Mouse (Mus musculus) kidney, adult 9 months (tissue): ENCODE measurements around the gene Hnf1a.

Source experiments
- DNase-seq: peaks from one replicate; pipeline ENCODE4 v3.0.0; 2022

The Hnf1a gene

DNA sequence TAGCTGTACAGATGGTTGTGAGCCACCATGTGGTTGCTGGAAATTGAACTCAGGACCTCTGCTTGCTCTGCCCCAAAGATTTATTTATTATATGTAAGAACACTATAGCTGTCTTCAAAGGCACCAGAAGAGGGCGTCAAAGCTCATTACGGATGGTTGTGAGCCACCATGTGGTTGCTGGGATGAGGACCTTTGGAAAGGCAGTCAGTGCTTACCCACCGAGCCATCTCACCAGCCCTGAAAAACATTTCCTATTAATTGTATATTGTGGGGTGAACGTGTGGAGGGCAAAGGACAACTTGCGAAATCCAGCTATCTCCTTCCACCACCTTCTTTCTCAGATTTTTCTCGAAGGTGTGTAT lies 8.0 kb upstream of the Hnf1a start:
- peak; percentile 47 for DNase-seq

DNA sequence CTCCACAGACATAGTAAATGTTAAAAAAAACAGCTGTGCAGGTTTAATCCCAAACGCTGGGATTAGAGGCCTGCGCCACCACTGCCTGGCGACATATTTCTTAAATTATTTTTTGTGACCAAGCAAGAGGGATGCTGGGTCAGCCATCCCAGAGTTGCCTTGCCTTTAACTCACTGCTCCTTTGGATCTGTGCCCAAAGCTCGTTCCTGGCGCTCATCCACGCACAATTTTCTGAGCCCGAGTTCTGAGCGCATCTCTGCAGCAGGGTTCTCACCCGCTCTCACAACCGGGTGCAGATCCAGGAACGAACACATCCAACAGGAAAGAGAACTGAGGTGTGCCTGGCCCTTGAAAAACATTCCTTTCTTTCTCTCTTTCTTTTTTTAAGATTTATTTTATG lies 7.6 kb upstream of the Hnf1a start:
- peak; percentile 60 for DNase-seq

DNA sequence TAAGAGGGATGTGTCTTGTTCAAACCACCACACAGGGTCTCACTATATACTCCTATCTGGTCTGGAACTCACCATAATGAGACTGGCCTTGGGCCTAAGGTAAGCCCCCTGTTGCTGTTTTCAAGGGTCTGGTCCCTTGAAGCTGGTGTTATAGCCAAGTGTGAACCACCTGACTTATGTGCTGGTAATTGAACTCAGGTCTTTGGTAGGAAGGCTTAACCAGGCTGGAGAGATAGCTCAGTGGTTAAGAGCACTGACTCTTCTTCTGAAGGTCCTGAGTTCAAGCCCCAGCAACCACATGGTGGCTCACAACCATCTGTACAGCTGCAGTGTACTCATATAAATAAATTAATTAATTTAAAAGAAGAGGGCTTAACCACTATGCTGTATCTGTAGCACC lies 6.0 kb upstream of the Hnf1a start:
- no peak for DNase-seq

DNA sequence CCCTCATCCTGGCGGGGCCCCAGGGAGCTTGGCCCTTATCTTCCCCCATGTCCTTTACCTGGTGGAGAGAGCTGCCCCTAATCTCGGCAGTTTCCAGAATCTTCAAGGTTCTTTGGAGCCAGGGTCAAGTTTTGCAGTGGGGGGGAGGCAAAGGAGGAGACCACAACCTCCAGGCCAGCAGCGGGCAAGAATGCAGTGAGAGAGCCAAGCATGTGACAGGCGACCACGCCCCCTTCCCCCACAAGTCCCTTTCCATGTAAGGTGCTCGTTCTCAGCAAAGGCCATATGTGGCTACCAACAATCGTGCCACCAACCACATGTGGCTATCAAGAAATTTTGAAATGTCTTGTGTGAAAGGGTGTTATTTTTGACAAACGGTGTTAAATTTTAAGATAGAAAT lies 2.2 kb upstream of the Hnf1a start:
- peak; percentile 56 for DNase-seq

DNA sequence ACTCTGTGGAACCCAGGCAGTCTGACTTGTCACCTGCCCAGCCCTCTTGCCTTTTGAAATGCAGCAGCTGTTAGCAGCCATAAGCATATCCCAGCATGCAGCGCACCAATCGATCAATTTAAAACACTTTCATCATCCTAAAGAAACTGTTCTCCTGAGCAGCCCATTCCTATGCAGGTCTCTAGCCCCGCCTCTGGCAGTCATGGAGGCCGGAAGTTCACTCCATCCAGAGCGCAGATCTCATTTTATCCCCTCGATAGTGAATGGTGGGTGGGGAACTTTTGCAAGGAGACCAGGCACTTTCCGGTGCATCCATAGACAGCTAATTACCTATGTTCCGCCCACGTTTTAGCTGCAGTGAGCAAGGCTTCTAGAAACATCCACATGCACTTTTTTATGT lies 1.3 kb upstream of the Hnf1a start:
- DNase-seq = no peak

DNA sequence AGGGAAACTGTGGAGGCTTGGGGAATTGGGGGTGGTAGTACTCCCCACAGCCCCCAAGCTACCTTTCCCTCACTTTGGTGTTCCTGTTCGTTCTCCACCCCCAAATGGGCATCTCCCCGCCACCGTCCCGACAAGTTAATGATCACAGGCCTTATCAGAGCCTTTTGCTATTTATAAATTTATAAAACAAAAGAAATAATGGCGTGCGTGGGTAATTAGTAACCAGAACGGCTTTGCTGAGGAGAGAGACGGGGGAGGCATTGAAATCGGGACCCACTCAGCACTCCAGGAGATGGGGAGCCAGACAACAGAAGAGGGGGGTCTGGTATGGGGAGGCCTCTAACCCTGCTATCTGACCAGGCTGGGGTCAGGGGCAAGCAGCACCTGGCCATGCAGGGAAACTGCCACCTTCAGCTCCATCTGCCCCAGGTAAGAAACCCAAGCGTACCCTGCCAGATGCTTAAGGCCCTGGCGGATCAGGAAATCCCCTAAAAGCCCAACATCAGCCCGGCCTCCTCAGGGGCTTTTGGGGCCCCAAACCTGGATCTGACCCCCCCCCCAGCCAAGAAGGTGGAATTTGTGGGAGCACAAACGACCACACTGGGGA lies 1.2 kb downstream of the Hnf1a start:
- DNase-seq = peak; percentile 71

DNA sequence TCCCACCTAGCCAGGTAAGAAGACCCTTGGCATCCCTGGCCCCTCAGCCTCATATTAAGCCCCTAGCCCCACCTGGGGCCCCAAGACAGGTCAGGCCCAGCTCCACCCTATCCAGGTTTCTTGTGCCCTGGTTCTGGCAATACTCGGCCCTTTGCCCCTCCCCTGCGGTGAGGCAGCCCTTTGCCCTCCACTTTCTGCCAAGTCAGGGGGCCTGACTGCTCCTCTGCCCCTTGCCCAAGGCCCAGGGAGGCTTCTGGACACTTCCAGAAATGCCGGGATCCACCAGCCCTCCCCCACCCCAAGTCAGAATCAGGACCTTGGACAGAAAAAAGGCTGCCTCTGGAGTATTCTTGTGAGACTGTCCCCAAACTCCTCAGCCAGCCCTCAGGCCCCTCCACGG lies 1.8 kb downstream of the Hnf1a start:
- DNase-seq = peak; percentile 94

DNA sequence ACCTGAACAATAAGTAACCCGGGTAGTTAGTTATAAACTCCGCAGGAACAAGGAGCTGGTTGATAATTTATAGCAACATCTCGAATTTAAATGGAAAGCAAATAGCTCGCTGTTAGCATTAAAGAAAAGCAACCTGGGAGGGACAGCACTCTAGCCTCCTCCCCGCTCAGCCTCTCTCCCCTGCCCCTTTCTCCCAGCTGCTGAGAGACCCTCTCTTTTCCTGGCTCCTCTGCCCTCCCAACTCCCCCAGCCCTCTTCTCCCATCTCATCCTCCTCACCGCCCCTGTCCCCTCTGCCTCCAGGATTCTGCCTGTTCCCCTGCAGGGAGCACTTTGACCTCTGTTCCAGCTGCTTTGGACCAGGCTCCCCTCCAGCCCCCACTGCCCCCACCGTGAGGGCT lies 2.2 kb downstream of the Hnf1a start:
- peak; percentile 90 for DNase-seq

DNA sequence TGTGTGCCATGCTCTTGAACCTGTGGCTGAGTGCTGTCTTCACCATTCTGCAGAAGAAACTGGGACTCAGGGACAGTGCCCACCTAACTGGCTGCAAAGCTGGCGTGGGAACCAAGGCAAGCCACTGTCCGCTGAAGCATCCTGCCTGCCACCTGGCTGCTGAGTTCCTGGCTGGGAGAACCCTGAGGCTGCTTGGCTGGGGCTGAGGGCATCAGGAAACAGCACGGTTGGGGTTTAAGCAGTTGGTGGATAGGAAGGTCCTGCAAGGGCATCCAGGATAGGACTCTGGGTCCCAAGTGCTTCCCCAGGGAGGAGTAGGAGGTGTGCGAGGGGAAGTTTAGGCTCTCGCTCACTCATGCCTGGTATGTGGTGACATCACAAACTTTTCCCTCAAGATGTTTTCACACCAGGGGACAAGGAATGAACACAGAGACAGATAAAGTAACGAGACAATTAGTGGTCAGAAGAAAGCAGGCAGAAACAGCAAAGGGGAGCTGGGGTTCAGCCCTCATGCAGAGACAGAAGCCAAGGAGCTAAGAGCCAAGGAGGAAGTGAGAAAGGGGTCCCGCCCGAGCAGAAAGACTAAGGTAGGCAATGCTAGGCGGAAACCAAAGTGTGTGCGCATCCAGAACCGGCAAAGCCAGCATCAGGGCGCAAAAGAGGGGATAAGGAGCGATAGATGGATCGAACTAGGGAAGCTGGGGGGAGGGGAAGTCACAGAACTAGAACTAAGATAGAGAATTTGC lies 3.2 kb downstream of the Hnf1a start:
- peak; percentile 62 for DNase-seq

DNA sequence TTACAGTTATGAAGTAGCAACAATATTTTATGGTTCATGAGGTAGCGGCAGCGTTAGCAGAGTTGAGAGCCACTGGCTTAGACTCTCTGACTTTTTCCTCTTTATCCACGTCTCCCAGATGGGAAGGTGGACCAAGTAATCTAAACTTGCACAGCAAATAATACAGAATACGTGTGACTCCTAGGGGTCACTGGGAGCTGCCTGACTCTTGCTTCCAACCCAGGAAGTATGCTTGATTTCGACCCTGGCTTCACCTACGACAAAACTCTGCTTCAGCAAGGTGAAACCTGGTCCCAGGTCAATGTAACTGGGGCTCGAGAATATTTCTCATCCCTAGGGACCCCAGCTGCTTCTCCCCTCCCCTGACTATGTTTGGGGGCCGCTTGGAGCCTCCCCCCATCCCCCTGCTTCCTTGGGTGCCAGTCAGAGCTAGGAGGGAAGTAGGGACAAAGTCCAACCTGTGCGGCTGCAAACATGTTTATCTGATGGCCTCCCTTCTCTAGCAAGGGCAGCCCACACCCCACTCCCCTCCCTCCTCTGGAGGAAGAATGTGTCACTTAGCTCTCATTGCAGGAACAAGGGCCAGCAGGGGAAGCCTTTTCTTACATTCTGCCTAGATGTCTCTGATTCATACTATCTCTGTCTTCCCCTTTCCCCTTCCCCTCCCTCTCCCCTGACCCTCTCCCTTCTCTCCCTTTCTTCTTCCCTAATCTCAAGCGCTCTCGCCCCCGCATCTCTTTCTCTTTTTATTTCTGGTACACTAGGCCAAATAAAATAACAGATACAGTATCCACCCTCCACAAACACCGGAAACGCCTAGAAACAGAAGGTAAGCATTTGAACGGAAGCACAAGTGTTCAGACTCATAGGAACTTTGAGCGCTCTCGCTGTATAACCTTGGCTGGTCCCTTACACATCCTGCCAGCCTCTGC lies 5.7 kb downstream of the Hnf1a start:
- DNase-seq = peak; percentile 89

DNA sequence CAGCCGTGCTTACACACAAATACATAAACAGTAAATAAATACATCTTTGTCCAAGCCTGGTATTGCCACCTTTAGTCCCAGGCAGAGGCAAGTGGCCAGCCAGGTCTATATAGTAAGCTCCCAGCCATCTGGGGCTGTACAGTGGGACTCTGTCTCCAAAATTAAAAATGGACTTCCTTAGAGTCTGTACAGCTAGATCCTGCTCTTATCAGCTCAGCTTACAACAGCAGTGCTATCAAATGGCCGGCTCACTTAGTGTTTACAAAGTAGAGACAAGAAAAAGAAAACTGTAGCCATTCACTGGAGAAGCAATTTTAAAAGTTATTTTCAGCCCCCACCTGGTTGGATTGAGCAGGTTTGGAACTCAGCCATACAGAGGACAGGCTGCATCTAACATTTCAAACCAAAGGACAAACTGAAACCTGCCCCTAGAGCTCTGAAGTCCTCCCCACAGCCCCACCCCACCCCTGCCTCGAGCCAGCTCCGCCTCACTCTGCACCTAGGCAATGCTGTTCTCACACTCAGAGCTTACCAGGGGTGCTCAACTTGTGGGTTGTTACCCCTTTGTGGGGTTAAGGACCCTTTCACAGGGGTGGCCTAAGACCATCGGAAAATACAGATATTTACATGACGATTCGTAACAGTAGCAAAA lies 6.5 kb downstream of the Hnf1a start:
- peak; percentile 75 for DNase-seq

DNA sequence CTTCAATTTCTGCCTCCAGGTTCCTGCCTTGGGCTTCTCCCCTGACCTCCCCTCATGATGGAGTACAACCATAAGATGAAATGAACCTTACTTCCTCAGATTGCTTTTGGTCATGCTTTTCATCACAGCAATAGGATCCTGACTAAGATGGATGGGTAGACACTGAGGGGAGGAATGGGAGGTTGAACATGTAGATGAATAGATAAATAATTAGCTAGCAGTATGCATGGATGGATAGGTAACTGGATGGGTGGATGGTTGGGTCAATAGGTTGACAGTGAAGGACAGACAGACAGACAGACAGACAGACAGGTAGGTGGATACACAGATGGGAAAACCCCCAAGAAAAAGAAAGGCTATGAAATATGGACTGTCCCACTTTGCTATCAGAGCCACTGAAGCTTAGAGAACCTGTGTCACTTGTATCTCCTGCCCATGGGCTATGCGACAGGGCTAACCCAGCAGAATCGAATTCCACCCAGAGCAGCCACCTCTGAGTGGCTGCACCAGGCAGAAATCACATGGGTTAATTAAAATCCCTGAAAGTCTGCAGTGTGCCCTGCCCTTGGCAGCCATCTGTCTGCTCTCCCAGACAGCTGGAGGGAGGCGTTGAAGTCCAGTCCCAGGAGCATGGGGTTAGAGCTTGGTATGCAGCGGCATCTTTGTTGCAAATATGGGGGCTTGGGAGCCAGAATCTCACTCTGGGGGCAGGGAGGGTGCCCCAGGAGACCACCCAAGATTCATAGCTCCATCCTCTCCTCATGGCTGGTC lies 9.1 kb downstream of the Hnf1a start:
- peak; percentile 70 for DNase-seq

DNA sequence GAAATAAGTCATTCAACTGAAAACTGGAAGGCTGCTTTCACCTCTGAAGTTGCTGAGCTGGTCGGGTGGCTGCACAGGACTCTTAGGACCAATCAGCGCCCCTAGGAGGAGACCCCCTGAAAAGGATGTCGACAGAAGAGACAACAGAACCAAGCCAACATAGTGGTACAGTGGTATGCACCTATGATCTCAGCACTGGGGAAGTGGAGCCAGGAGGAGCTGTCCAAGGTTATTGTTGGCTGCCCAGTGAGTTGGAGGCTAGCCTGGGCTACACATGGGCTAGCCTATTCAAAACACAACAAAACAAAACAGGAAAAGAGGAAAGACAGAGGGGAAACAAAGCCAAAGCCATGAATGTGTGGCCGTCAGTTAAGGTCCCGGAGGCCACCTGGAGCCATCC lies 12.8 kb downstream of the Hnf1a start:
- DNase-seq = no peak

DNA sequence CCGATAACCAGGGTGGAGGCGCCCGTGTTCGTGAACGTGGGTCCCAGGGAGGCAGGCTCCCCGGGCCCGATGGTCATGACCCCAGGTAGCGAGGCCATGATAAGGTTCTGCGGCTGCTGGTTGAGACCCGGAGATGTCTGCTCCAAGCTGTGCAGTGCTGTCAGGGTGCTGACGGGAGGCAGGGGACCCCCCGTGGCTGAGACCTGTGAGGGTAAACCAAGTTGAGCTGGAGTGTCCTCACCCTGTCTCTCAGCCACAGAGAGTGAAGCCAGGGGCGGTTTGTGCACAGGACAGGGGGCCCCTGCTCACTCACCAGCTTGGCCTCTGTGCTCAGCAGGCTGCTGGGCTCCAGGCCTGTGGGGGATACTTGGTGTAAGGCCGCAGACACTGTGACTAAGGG lies 17.6 kb downstream of the Hnf1a start:
- no peak for DNase-seq

DNA sequence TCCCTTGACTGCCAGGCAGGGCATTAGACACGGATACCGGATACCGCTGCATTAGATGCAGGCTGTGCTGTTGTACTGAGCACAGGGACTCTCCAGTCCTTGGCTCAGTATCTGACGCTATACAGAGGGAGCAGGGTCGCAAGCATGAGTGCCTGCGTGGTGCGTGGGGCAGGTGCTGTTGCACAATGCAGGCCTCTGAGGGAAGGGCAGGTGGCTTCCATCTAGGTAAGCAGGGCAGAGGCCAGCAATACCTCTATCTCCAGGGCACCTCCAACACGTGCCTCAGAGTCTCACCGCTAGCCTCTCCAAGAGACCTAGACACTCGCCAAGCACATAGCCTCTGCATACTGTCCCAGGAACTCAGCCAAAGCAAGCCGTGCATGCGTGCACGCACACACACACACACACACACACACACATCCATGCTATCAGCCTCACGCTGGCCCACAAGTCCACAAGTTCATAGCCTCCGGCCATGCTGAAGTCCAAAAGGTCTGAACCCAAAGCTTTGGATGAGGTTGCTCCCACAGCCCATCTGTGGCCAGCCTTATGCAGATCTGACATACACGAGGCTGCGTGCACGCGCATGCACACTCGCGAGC lies 19.5 kb downstream of the Hnf1a start:
- no peak for DNase-seq

DNA sequence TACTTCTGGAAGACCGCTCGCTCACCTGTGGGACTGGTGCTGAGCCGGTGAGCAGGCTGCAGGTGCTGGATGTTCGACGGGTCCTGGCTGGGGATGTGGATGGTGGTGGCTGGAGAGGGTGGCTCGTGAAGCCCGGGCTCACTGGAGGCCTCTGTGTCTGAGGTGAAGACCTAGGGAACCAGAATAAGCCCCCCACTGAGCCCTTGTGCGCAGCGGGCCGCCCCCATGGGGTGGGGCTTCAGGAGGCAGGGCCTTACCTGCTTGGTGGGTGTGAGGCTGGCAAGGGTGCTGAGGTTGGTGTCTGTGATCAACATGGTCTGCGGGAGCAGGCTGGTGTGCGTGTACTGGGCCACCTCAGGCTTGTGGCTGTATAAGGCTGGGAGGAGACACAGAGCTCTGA lies 20.2 kb downstream of the Hnf1a start:
- no peak for DNase-seq

DNA sequence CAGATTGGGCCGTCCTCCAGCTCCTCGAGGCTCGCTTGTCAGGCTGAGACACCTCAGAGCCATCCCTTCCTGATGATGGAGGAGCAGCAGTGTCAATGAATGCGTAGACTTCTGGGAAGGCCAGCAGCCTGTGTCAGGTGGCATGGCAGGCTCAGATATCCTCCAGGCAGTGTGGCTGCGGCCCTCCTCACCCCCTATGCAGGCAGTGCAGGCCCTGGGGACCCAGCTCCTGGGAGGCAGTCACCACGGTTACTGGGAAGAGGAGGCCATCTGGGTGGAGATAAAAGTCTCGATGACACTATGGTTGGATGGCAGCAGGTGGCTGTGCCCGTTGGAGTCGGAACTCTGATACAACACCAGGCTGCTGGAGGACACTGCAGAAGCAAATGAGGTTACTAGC lies 21.1 kb downstream of the Hnf1a start:
- DNase-seq = no peak

DNA sequence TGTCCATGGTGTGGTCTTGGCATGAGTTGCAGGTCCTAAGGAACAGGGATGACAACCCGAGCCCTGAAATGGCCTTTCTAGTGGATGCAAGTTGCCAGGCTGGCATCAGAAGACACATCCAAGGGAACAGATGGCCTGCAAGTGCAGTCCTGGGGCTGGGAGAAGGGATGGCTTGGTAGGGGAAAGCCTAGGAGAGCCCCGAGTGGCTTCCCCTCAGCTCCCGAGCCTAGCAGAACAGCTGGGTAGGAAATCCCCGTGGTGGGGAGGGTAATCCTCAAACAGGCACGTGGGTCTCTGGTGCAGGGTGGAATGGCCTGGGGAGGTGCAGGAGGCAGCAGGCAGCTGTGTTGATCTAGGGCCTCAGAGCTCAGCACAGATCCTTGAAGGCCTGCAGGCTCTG lies 21.6 kb downstream of the Hnf1a start:
- no peak for DNase-seq

DNA sequence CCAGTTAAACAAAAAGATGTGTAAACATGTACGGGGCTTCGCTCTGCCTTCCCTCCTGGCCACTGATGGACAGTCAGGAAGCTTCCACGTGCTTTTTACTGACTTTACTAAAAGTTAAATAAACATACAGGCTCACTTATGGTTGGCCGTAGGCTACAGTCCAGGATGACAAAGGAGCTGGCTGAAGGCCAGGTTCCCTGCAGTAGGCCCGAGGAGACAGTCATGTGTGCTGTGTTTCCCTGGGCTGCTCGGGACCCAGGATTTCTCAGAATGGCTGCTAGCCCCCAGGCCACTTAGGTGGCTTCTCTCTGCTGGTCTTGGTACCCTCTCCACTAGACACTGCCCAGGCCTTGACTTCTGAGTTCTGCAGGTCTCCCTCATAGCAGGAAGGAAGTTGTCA lies 22.0 kb downstream of the Hnf1a start:
- no peak for DNase-seq

DNA sequence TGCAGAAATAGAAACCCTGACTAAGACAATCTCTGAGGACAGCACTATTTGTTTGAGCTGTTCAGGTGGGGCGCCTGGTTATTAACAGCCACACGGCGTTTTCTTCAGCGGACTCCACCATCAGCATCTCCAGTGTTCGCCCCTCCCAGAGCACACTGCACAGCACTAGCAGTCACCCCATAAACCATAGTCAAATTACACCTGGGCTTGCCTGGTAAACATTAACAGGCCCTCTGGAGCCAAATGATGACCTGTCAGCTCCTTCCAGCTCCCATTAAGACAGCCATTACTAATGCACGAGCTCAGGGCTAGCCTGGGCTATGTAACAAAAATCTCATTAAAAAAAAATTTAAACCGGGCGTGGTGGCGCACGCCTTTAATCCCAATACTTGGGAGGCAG lies 25.8 kb downstream of the Hnf1a start:
- DNase-seq = peak; percentile 77

DNA sequence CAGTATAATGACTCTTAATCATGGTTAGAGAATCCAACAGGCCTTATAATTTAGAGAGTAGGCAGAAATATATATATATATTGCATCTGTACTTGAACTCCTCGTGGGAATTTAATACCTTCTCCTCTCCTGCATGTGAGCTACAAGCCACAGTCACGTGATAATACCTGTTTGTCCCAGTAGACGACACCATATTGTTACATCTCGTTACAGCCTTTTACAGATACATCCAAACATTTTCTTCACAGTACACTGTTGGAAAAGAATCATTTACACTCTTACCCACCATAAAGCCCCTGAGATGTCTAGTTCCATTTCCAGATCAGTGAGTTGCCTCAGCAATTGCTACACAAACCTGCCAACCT lies 28.1 kb downstream of the Hnf1a start:
- no peak for DNase-seq

DNA sequence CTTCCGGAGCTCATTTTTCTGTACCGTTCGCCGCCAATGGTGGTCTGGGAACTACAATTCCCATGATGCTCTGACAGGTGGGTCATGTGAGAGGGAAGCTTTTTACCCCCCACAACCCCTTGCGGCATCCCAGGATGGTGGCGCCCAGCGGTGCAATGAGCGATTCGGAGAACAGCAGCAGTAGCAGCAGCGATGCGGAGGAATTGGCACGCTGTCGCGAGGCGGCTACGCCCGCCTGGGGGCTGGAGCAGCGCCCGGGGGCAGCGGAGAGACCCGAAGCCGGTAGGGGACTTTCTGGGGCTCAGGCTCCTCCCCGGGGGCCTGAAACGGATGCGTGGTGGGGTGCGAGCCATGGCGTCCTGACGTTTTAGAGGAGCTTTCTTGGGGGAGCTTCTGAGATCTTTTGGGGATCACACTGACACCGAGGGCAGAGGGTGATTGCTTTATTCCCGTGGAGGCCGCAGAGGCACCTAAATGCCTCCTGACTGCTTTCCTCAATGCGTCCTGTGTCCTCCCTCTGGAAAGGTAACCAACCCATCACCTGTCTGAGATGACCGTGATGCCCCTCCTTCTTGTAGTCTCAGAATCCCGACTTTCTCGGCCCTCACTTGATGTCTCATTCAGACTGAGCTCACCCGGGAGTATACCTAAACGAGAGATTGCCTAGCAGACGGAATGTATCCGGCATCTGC lies 28.7 kb downstream of the Hnf1a start, which contains the start of gene 2210016L21Rik:
TSS of gene 2210016L21Rik (plus strand) at position 85 of the 692 bp plus-strand sequence.
- peak; percentile 91 for DNase-seq
